Mouse (Mus musculus) R1 (cell line): ENCODE results near the gene Ptprm.

Experiments
- DNase-seq: peaks from one replicate; pipeline ENCODE4 v3.0.0-alpha.2; 2018; ENCODE audit warnings: low read depth, low spot score

Ptprm gene

GRCm38 (mm10) chr17:67345157-67345556 is 9.1 kb downstream of the Ptprm start:
- DNase-seq = no peak

GRCm38 (mm10) chr17:67343471-67343870 is 10.8 kb downstream of the Ptprm start:
- DNase-seq = no peak

GRCm38 (mm10) chr17:67343006-67343405 is 11.3 kb downstream of the Ptprm start:
- DNase-seq = no peak

GRCm38 (mm10) chr17:67340362-67340761 is 13.9 kb downstream of the Ptprm start:
- no peak for DNase-seq

GRCm38 (mm10) chr17:67339569-67339968 is 14.7 kb downstream of the Ptprm start:
- no peak for DNase-seq

GRCm38 (mm10) chr17:67334310-67334709 is 19.9 kb downstream of the Ptprm start:
- DNase-seq = no peak

GRCm38 (mm10) chr17:67329435-67329834 is 24.8 kb downstream of the Ptprm start:
- DNase-seq = no peak

GRCm38 (mm10) chr17:67324499-67324832 is 29.8 kb downstream of the Ptprm start:
- no peak for DNase-seq

GRCm38 (mm10) chr17:67323777-67324498 is 30.3 kb downstream of the Ptprm start:
- no peak for DNase-seq

GRCm38 (mm10) chr17:67314491-67315205 is 39.6 kb downstream of the Ptprm start:
- DNase-seq = no peak

- DNase-seq = no peak
Measured at GRCm38 (mm10) chr17:67308421-67308820, 45.8 kb downstream of the Ptprm start.

GRCm38 (mm10) chr17:67306066-67306845 is 48.0 kb downstream of the Ptprm start:
- DNase-seq = no peak

GRCm38 (mm10) chr17:67304831-67305230 is 49.4 kb downstream of the Ptprm start:
- no peak for DNase-seq

GRCm38 (mm10) chr17:67303326-67304099 is 50.7 kb downstream of the Ptprm start:
- DNase-seq = peak; percentile 13

- no peak for DNase-seq
Measured at GRCm38 (mm10) chr17:67302569-67302968, 51.7 kb downstream of the Ptprm start.

GRCm38 (mm10) chr17:67302074-67302473 is 52.2 kb downstream of the Ptprm start:
- DNase-seq = no peak

- no peak for DNase-seq
Measured at GRCm38 (mm10) chr17:67301367-67301766, 52.9 kb downstream of the Ptprm start.

GRCm38 (mm10) chr17:67298269-67298798 is 55.9 kb downstream of the Ptprm start:
- DNase-seq = no peak

GRCm38 (mm10) chr17:67296604-67297595 is 57.4 kb downstream of the Ptprm start:
- no peak for DNase-seq

GRCm38 (mm10) chr17:67290662-67291240 is 63.5 kb downstream of the Ptprm start:
- DNase-seq = no peak
